Mouse (Mus musculus): ENCODE results near the gene Gabarap. TPM values are rescaled to one million over a fixed set of nuclear protein-coding genes. Genes with fewer than 3 reads are reported as not detected.
"Not testable (repeated sequence)": the region's sequence is repeated elsewhere in the genome, so short reads cannot be mapped to it uniquely, and the experiment has no call there.

Gene Gabarap
- polyA plus RNA-seq, 1 experiment: not detected

DNA sequence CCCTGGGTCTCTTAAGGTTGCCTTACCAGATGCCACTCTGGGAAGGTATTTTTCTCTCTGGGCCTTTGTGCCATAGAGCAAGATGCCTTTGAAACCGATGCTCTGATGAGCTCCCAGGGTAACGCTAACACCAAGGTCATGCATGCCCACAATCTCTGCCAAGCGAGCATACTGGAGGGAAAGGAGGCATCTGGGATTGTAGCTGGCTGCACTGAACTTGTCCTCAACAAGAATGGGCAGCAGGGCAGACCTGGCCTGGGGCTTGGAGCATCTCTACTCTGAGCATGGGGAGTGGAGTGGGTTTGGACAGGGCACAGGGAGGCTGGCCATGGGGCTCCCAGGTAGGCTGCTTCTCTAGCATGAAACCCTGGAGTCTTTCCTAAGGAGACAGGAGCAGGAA lies 22.5 kb downstream of the Gabarap start:
- TF ChIP-seq POLR2A (IDR thresholded peaks at IDR 0.05; ENCODE audit: insufficient read depth, low read depth, low read length) (no peak), CTCF (IDR thresholded peaks at IDR 0.05; ENCODE audit: insufficient read depth, low read depth, low read length) (no peak)
- H3K4me3 ChIP-seq (ENCODE audit: insufficient read depth, low read depth, low read length): no peak overlapping the region
- H3K27ac ChIP-seq (ENCODE audit: insufficient read depth, low read depth, low read length): no peak overlapping the region
- WGBS: 77% methylated on average over 3 of the region's 3 CpGs
- peaks cover 15% of the 10 kb centered on the region for H3K4me1 ChIP-seq (ENCODE audit: control insufficient read depth, insufficient read depth, low read length)

DNA sequence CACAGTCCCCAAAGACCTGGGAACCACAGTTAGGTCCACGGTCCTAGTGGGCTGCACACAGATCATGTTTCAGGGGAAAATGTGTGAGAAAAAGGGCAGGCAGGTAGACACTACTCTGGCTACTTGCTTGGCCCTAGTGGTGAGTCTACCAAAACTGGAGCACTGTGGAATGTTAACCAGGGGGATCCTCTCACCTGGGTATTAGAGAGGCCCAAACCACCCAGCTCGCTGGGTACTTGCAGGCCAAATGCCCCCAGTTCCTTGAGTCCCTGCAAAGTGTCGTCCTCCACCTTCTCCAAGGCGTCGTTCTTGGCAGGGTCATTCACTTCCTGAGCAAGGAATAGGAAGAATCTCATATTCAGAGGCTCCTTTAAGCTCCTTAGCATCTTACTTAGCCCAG lies 23.1 kb downstream of the Gabarap start:
- 67% methylated on average over 5 of the region's 5 CpGs for WGBS
- no peak overlapping the region for H3K4me3 ChIP-seq (ENCODE audit: insufficient read depth, low read depth, low read length)
- no peak overlapping the region for H3K27ac ChIP-seq (ENCODE audit: insufficient read depth, low read depth, low read length)

DNA sequence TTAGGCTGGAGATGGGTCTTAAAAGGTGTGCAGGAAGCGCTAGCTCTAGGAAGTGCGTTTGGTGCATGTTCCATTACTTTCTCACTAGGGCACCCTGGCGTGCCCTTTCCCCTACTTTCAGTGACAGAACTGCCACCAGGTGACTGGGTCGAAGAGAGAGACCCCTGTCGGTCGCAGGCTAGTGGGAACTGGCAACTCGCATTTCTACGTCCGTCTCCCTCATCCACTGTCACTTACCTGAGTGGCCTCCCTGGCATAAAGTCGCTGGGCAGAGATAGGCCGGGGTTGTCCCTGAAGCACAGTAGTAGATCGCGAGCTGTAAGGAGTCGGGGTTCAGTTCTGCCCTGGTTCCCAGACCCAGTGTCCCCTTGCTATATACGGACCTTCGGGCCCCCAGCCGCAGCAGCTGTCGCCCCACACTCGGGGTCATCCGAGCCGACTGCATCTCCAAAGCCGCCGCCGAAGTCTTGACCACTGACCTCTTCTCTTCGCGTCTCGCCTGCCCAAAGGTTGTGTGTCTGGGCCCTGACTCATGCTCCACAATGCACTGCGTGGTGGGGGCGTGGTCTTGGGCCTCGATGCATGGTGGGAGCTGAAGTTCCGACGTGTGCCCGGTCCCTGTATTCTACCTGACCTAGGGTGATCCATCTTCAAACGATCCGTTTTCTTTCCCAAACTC lies 24.1 kb downstream of the Gabarap start, which contains the start of gene Acadvl:
TSS of gene Acadvl (minus strand) at position 532 of the 679 bp plus-strand sequence.
- peak within 1 kb of the TSS; percentile 92 for H3K4me3 ChIP-seq (ENCODE audit: insufficient read depth, low read depth, low read length)
- 0% methylated on average over 35 of the region's 35 CpGs for WGBS
- TF ChIP-seq CTCF (IDR thresholded peaks at IDR 0.05; ENCODE audit: insufficient read depth, low read depth, low read length) (no peak; the same call in 1 of the 2 replicates), POLR2A (IDR thresholded peaks at IDR 0.05; ENCODE audit: insufficient read depth, low read depth, low read length) (peak; percentile 50)
- peak within 1 kb of the TSS; percentile 69; the same call in 1 of the 2 replicates for H3K27ac ChIP-seq (ENCODE audit: insufficient read depth, low read depth, low read length)
- peaks cover 15% of the 10 kb centered on the region for H3K4me1 ChIP-seq (ENCODE audit: control insufficient read depth, insufficient read depth, low read length)

More for the DNA sequence above, 23.1 kb downstream of the Gabarap start:
- TF ChIP-seq POLR2A (IDR thresholded peaks at IDR 0.05; ENCODE audit: insufficient read depth, low read depth, low read length) (no peak), CTCF (IDR thresholded peaks at IDR 0.05; ENCODE audit: insufficient read depth, low read depth, low read length) (no peak)
- peaks cover 15% of the 10 kb centered on the region for H3K4me1 ChIP-seq (ENCODE audit: control insufficient read depth, insufficient read depth, low read length)

DNA sequence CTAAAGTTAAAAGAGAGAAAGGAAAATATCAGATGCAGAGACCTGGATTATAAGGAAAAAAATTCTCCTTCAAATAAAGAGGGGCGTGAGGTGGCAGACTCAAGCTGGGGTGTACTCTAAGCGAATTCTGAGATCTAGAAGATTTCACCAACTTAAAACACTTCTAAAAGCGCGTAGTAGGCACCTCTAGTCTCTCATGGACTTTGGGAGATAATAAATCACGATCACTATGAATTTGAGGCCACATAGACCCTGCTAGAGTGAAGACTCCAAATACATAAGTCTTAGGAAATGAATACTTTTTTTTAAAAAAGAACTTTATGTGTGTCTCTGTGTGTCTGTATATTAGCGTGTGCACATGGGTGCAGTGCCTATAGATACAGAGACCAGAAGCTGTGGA lies 24.7 kb downstream of the Gabarap start:
- Histone ChIP-seq H3K4me3 (ENCODE audit: insufficient read depth, low read depth, low read length) (no peak overlapping the region), H3K27ac (ENCODE audit: insufficient read depth, low read depth, low read length) (no peak overlapping the region), H3K4me1 (ENCODE audit: control insufficient read depth, insufficient read depth, low read length) (peaks cover 15% of the 10 kb centered on the region)
- 64% methylated on average over 6 of the region's 6 CpGs for WGBS
- TF ChIP-seq CTCF (IDR thresholded peaks at IDR 0.05; ENCODE audit: insufficient read depth, low read depth, low read length) (no peak), POLR2A (IDR thresholded peaks at IDR 0.05; ENCODE audit: insufficient read depth, low read depth, low read length) (no peak)

DNA sequence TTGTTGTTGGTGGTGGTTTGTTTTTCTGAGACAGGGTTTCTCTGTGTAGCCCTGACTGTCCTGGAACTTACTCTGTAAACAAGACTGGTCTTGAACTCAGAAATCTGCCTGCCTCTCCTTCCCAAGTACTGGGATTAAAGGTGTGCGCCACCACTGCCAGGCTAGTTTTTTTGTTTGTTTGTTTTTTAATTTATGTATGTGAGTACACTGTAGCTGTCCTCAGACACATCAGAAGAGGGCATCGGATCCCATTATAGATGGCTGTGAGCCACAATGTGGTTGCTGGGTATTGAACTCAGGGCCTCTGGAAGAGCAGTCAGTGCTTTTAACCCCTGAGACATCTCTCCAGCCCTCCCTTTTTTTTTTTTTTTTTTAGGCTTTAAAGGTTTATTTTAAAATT lies 25.2 kb downstream of the Gabarap start:
- H3K4me3 ChIP-seq (ENCODE audit: insufficient read depth, low read depth, low read length); H3K27ac ChIP-seq (ENCODE audit: insufficient read depth, low read depth, low read length): not testable (repeated sequence)
- 69% methylated on average over 2 of the region's 2 CpGs for WGBS
- H3K4me1 ChIP-seq (ENCODE audit: control insufficient read depth, insufficient read depth, low read length): peaks cover 15% of the 10 kb centered on the region

DNA sequence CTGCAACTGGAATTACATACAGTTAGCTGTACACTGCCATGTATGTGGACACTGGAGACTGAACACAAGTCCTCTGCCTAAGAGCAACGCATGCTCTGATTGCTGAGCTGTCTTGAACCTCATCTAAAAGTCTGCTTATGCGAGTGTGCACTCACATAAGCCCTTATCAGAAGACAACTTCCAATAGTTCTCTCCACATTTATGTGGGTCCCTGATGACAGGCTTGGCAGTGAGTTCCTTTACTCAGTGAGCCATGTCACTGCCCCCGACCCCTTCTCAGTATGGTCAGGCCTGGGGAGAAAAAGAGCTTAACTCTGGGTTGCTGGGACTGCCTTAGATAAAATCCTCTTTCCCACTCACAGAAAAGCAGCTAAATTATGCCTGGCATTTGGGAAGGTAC lies 25.7 kb downstream of the Gabarap start, which contains the start of gene Dlg4:
TSS of gene Dlg4 (plus strand) at position 274 of the 400 bp plus-strand sequence.
- H3K4me3 ChIP-seq (ENCODE audit: insufficient read depth, low read depth, low read length): peak within 1 kb of the TSS; percentile 58
- peak within 1 kb of the TSS; percentile 94 for H3K27ac ChIP-seq (ENCODE audit: insufficient read depth, low read depth, low read length)
- no peak for TF ChIP-seq POLR2A (IDR thresholded peaks at IDR 0.05; ENCODE audit: insufficient read depth, low read depth, low read length)
- TF ChIP-seq CTCF (IDR thresholded peaks at IDR 0.05; ENCODE audit: insufficient read depth, low read depth, low read length): no peak
- H3K4me1 ChIP-seq (ENCODE audit: control insufficient read depth, insufficient read depth, low read length): peaks cover 18% of the 10 kb centered on the region
- WGBS: 72% methylated on average over 3 of the region's 3 CpGs

DNA sequence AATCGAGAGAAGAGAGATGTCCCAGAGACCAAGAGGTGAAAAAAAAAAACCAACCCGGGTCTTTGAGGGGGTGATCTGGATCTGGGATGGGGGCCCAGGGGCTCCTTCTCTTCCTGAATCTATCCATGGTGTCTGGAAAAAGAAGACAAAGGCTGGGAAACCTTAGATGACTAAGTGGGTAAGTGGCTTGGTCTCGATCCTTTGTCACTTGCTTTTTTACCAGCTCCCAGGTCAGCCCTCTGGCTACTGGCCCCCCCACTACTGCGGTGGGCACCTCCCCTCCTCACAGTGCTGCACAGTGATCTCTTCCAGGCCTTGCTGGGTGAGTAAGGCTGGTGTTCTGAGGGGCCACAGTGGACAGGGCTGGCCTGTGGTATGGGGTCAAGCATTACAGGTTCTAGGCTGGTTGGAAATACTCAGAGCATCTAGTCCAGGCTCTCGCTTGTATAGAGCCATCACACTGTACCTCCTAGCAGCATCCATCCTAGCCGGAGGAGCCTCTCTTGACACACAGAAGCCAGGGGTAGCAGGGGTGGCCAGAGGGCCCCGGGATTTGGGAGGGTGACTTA lies 26.3 kb downstream of the Gabarap start:
- Histone ChIP-seq H3K27ac (ENCODE audit: insufficient read depth, low read depth, low read length) (peak overlapping the region; percentile 94), H3K4me3 (ENCODE audit: insufficient read depth, low read depth, low read length) (peak overlapping the region; percentile 58), H3K4me1 (ENCODE audit: control insufficient read depth, insufficient read depth, low read length) (peaks cover 19% of the 10 kb centered on the region)
- 32% methylated on average over 7 of the region's 7 CpGs for WGBS
- TF ChIP-seq POLR2A (IDR thresholded peaks at IDR 0.05; ENCODE audit: insufficient read depth, low read depth, low read length) (no peak), CTCF (IDR thresholded peaks at IDR 0.05; ENCODE audit: insufficient read depth, low read depth, low read length) (no peak)

DNA sequence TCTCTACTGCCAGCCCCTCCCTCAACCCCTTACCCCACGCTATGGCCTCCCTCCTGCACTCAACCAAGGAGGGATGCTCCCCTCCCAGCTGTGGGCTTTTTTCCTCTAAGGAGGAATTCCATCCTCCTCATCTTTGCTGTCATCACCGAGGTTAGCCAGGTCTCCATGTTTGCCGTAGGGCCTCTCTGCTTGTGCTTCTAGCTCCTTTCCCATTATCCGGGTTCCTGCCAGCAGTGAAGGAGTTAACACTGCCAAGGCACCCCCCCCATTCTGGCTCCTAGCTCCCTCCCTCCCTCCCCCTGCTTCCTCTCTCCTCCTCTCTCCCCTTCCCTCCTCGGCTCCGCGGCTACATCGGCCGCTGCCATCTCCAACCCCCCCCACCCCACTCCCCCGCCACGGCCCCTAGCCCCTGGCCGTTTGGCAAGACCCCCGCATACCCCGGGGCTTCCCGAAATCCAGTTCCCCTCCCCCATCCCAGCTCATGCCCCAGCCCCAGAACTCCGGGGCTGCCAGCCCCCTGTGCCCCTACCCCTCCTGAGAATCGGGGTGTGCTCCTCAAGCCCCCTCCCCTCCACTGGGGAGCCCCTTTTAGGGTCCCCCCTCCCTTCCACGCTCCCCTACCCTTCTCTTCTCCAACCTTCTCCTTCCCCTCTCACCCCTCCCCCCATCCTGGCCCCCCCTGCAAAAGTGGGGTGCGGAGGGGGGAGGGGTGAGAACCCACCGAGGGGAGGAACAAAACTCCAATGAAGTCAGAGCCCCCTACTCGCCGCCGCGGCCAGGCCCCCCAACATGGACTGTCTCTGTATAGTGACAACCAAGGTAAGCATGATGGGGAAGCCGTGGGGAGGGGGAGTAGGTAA lies 27.4 kb downstream of the Gabarap start:
- TF ChIP-seq POLR2A (IDR thresholded peaks at IDR 0.05; ENCODE audit: insufficient read depth, low read depth, low read length): peak; percentile 12; the same call in 1 of the 2 replicates
- no peak for TF ChIP-seq CTCF (IDR thresholded peaks at IDR 0.05; ENCODE audit: insufficient read depth, low read depth, low read length)
- Histone ChIP-seq H3K27ac (ENCODE audit: insufficient read depth, low read depth, low read length) (peak overlapping the region; percentile 94), H3K4me1 (ENCODE audit: control insufficient read depth, insufficient read depth, low read length) (peaks cover 19% of the 10 kb centered on the region), H3K4me3 (ENCODE audit: insufficient read depth, low read depth, low read length) (peak overlapping the region; percentile 77)
- under 1% methylated on average over 24 of the region's 25 CpGs for WGBS

Data from olfactory bulb, adult 2 months (tissue).